Mouse (Mus musculus) CH12.LX (cell line): ENCODE measurements around the gene Hacd1.

Experiments used
- CHD1 ChIP-seq: IDR thresholded peaks from 2 replicates; pipeline ENCODE4 v1.6.1; 2012; ENCODE audit warnings: low read depth, low read length, improper control_type of control experiment, inconsistent platforms
- CHD2 ChIP-seq: IDR thresholded peaks from 2 replicates; pipeline ENCODE4 v1.6.1; 2011; ENCODE audit warnings: low read length, improper control_type of control experiment
- CTCF ChIP-seq, 2 experiments: IDR thresholded peaks in 1 of 2; conservative IDR thresholded peaks in 1 of 2; 2 replicates each; pipeline ENCODE4 v1.5.1; 2011 to 2012; ENCODE audit warnings: low read depth in 2 of 2, low read length in 2 of 2, improper control_type of control experiment in 1 of 2, inconsistent platforms in 1 of 2, mild to moderate bottlenecking in 1 of 2, moderate library complexity in 1 of 2
- EP300 ChIP-seq: IDR thresholded peaks from 2 replicates; pipeline ENCODE4 v1.6.1; 2011; ENCODE audit warnings: low read length, improper control_type of control experiment
- HCFC1 ChIP-seq: IDR thresholded peaks from 2 replicates; pipeline ENCODE4 v1.6.1; 2012; ENCODE audit warnings: low read depth, mild to moderate bottlenecking, inconsistent platforms, low read length, improper control_type of control experiment
- JUND ChIP-seq: conservative IDR thresholded peaks from 2 replicates; pipeline ENCODE4 v1.6.1; 2011; ENCODE audit warnings: low read depth, low read length, improper control_type of control experiment
- MAFK ChIP-seq: IDR thresholded peaks from 2 replicates; pipeline ENCODE4 v1.6.1; 2011; ENCODE audit warnings: low read length, improper control_type of control experiment; ENCODE audit not compliant: insufficient replicate concordance
- MAX ChIP-seq: IDR thresholded peaks from 2 replicates; pipeline ENCODE4 v1.6.1; 2011; ENCODE audit warnings: low read length, improper control_type of control experiment
- MEF2A ChIP-seq: IDR thresholded peaks from 2 replicates; pipeline ENCODE4 v1.6.1; 2014; ENCODE audit warnings: low read depth, mild to moderate bottlenecking, inconsistent platforms, low read length, improper control_type of control experiment, borderline replicate concordance
- MXI1 ChIP-seq: IDR thresholded peaks from 2 replicates; pipeline ENCODE4 v1.6.1; 2011; ENCODE audit warnings: mild to moderate bottlenecking, low read depth, low read length, improper control_type of control experiment
- MYC ChIP-seq: IDR thresholded peaks from 2 replicates; pipeline ENCODE4 v1.6.1; 2011; ENCODE audit warnings: low read depth, mild to moderate bottlenecking, improper control_type of control experiment, low read length
- POLR2A ChIP-seq: IDR thresholded peaks from 2 replicates; pipeline ENCODE4 v1.6.1; 2011; ENCODE audit warnings: low read depth, mild to moderate bottlenecking, improper control_type of control experiment, low read length
- SIN3A ChIP-seq: IDR thresholded peaks from 2 replicates; pipeline ENCODE4 v1.6.1; 2012; ENCODE audit warnings: low read length, improper control_type of control experiment, inconsistent platforms

DNA sequence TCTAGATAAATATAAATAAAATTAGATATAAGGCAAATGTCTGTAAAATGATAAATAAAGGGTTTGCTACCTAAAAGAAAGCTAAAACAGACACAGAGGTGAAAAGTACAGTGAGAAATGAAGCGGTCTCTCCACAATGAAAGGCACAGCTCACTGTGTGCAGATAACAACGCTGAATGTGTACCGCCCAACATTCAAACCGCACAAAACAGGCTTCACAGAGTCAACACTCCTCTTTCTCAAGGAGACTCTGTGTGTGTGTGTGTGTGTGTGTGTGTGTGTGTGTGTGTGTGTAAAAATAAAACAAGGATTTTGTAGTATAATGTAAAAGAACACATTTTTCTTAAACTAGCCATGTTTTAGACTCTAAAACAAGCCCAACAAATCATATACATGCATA is 247.9 kb downstream of the Hacd1 start:
- no peak for TF ChIP-seq MXI1
- TF ChIP-seq POLR2A: no peak
- no peak for TF ChIP-seq EP300
- TF ChIP-seq MAX: no peak
- TF ChIP-seq MYC: no peak
- no peak for TF ChIP-seq CTCF (conservative IDR thresholded peaks at IDR 0.05 in 1 of 2, IDR thresholded peaks at IDR 0.05 in 1 of 2; ENCODE audit: low read depth in 2 of 2, low read length in 2 of 2)
- no peak for TF ChIP-seq JUND
- no peak for TF ChIP-seq MEF2A
- no peak for TF ChIP-seq HCFC1
- no peak for TF ChIP-seq SIN3A
- TF ChIP-seq CHD1: no peak
- no peak for TF ChIP-seq CHD2
- TF ChIP-seq MAFK: no peak
